Mouse (Mus musculus) stomach, postnatal 0 days (tissue): Measurements from ENCODE around the gene Itpka.

Source experiments
- CTCF ChIP-seq: IDR thresholded peaks from 2 replicates; pipeline ENCODE4 v1.5.1; 2016; ENCODE audit warnings: antibody characterized with exemption, low read depth, mild to moderate bottlenecking, moderate library complexity
- EP300 ChIP-seq: optimal IDR thresholded peaks from 2 replicates; pipeline ENCODE3; 2016; ENCODE audit warnings: antibody characterized with exemption

DNA sequence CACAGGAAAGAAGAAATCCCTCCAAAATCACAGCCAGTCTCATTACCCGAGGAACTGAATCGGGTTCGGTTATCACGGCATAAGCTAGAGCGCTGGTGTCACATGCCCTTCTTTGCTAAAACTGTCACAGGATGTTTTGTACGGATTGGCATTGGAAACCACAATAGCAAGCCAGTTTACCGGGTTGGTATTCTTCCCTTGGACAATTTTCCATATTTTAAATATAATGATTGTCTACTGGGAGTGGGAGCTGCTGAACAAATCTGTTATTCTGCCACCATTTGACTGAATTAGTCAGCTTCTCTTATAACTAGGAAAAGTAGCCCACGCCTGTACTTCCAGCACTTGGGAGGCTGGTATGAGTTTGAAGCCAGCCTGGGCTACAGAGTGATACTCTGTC, 21.1 kb upstream of the Itpka start:
- TF ChIP-seq CTCF (no peak), EP300 (no peak)
